Mouse (Mus musculus) E14TG2a.4 (cell line): ENCODE measurements around the gene Inafm1.

Experiments used
- CTCF ChIP-seq: conservative IDR thresholded peaks from 2 replicates; pipeline ENCODE4 v1.5.1; 2014; ENCODE audit warnings: low read length
- NANOG ChIP-seq: IDR thresholded peaks from 2 replicates; pipeline ENCODE4 v1.6.1; 2014; ENCODE audit warnings: borderline replicate concordance, low read length, mixed read lengths
- POU5F1 ChIP-seq: IDR thresholded peaks from 2 replicates; pipeline ENCODE4 v1.6.1; 2014; ENCODE audit warnings: low read length, borderline replicate concordance

DNA sequence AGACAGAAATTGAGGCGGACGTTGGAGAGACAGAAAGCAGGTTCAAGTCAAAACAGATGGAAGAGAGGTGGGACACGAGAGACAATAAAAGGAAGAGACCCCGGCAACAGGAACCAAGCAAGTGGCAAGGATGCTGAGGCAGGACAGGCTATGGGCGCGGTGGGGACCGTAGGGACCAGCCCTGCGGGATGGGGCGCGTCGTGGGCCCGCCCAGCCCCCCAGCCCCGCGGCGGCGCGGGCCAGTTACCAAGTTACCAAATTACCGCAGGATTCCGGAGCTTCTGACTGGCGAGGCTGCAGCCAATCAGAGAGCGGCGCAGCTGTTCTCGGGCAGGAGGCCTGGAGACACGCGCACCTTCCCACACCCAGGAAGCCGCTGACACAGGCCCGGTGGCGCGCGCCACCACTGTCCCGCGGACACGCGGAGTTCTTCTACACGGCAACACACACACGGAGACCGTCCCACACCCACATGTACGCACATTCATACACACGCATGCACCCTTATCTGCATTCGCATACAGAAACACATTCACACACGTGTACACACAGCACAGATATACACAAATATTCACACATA is 22.0 kb upstream of the Inafm1 start:
- TF ChIP-seq NANOG (no peak), CTCF (no peak), POU5F1 (no peak)
